Mouse (Mus musculus) small intestine, adult 2 months (tissue): ENCODE results near the gene Eif3k.

Experiments
- CTCF ChIP-seq: fragments of 200-500 bp; IDR thresholded peaks from 2 replicates; pipeline ENCODE4 v1.5.1; 2012; ENCODE audit warnings: low read depth, mild to moderate bottlenecking, control low read depth, inconsistent platforms, low read length, moderate library complexity, mixed read lengths; ENCODE audit not compliant: insufficient replicate concordance, insufficient read length; ENCODE audit errors: extremely low read depth
- POLR2A ChIP-seq: fragments of 200-500 bp; IDR thresholded peaks from 2 replicates; pipeline ENCODE4 v1.6.1; 2012; ENCODE audit warnings: low read depth, mild to moderate bottlenecking, control low read depth, inconsistent platforms, low read length, moderate library complexity

- TF ChIP-seq POLR2A (no peak), CTCF (no peak)
These were observed 2.8 kb upstream of the Eif3k start for GRCm38 (mm10) chr7:28984452-28984851.
